Mouse (Mus musculus) kidney, adult 18-20 months (tissue): ENCODE data around the gene Hipk3.
A peak's percentile ranks its signal among the peaks of the same experiment; 100 is the strongest.

Experiments
- DNase-seq: peaks from one replicate; pipeline ENCODE4 v3.0.0; 2021

Hipk3 gene

DNA sequence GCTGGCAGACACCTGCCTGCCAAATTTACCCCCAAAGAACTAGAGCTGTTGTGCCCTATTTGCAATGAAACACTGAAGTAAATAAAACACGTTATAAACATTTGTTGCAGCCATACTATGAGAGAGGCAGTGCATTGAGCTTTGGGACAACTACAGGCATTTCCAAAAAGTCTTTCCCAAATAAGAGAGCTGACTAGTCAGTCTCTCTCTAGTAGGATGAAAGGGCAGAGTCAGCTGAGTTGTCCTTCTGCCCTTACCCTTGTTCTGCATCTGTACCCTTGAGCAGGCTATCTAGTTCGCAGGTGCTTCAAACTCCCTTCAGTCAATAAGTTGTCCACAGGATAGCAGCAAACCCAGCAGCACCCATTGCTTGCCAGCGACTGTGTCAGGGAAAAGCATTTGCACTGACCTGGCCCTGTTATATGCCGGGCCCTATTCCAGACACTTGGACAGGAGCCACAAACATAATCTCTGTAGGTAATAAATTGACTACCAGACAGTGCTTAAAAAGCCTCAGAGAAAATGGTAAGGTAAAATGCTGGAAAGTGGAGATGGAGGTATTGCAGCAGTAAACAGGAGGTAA is 83.2 kb downstream of the Hipk3 start, which contains the start of gene D430041D05Rik:
D430041D05Rik (minus strand) TSS at position 51 of the 583 bp plus-strand sequence.
- no peak for DNase-seq

DNA sequence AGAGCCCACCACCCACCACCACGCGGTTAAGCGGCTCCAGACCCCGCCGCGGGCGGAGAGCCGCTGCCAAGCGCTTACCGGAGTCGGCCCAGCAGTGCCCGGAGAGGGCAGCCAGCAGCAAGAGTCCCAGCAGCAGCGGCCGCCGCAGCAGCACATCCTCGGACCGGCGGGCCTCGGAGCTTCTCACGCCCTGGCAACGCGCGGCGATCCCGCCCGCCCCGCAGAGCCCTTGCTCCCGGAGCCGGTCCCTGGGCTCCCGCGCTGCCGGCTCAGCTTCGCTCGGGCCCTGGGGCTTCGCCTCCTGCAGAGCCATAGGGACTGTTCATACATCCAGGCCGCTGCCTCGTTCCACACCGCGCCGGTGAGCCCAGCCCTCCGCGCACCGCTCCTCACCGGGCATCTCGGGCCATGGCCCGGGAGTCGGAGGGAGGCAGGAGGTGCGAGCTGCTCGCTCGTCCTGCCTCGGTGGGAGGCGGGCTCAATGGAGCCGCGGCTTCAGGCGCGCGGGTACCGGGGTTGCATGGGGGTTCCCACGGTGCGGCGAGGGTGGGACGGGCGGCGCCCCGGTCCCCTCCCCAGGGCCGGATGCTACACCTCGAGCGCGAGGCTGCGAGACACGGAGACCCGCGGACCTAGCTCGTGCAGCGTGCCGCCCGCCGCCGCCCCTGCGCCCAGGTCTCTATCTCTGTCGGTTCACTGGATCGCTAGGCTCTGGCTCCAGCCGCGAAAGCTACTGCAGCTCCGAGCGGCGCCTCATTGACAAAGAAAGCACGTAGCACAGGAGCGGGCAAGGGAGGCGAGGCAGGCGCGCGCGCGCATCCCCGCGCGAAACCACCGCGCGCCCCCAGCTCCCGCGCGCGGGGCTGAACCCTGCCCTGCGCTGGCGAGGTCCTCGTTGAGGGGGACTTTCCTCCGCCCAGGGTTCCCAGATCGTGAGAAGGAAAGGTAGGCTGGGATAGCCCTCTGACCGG is 84.1 kb downstream of the Hipk3 start:
- peak; percentile 29 for DNase-seq

DNA sequence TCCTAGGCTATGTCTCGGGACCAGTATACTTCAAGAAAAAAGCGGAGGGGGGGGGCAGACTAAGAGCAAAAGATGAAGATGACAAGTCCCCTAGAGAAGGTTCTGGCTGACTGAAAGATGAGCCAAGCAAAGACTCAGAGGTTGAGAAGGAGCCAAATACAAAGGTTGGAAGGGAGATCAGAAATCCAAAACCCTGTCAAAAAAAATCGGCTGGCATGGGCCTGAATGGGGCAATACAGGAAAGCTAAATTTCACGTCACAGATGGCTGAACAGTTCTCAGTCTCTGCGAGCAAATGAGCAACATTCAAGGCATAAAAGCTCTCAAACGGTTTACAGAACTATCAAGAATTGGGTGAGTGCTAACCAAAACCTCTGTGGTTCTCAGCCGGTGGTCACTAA is 85.9 kb downstream of the Hipk3 start:
- no peak for DNase-seq

DNA sequence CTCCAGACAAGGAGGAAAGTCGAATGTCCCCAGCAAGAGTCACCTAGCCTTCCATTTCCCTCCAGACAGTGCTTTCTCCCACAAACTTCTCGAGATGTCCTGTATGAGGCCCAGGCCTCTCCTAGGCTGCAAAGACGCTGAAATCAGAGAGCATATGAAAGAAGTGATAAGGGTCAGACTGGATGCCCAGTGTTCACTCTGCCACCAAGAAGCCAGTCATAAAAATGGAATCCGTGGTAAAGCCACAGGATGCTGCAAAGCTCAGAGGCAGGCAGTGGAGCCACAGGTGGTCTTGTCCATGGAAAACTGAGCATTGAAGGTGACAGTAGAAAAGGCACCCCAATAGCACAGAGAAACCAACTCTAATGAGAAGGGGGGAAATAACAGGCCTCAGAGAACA is 86.3 kb downstream of the Hipk3 start:
- DNase-seq = no peak

DNA sequence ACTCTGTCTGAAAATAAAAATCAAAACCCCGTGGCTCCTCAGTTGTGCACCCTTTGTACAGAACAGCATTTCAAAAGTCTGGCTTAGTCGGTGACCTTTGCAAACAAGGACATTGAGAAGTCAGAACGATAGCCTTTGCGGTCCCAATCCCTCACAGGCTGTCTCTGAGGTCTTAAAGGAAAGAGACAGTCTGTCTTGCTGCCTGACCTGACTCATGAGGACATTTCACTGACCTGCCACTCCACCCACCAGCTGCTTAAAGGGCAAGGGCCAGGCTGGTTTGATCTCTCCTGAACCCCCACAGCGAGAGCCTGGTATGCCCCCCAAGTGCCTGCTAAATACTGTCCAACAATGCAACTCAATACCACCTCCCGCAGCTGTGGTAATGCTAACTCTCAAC is 90.2 kb downstream of the Hipk3 start:
- DNase-seq = no peak

DNA sequence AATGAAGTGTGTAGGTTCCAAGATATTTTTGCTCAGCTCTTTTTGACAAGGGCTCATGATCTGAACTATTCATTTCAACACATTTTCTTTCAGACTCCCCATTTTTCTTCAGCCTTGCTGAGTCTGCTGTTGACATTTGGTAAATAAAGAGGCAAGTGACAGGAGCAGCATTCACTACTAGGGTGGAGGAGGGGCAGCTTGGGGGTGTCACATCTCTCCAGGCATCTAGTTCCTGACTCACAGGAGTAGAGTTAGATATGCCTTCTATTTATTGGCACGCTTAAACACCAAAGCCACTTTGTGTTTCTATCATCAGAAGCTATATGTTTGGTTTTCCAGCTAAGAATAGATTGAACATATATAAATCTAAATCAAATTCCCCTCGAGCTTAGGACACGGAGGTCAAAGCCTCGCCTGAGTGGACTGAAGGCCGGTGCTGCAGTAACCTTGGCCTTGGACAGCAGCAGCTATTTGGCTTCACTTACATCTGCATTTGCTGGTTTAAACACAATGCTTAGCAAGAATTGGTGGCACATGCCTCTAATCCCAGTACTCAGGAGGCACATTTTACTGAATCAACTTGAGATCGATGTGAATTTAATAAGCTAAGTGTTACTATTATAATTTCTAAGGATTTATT is 95.5 kb downstream of the Hipk3 start:
- DNase-seq = no peak

DNA sequence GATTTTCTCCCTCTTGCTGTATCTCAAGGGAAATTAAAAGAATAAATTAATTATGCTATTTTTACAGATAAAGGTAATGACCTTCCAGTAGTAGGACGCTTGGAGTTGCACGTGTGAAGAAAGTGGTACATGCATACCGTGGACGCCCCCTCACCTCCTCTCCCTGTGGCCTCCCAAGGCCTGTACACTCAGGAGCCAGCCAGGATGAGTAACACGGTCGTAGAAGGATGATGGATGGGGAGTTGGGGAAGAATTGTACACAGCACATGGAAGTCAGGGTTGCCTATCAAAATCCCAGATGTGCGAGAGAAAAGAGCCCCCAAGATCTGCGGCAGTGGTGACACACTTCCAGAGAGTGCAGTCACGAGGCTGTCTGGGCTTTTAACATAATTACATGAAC is 98.3 kb downstream of the Hipk3 start:
- no peak for DNase-seq

DNA sequence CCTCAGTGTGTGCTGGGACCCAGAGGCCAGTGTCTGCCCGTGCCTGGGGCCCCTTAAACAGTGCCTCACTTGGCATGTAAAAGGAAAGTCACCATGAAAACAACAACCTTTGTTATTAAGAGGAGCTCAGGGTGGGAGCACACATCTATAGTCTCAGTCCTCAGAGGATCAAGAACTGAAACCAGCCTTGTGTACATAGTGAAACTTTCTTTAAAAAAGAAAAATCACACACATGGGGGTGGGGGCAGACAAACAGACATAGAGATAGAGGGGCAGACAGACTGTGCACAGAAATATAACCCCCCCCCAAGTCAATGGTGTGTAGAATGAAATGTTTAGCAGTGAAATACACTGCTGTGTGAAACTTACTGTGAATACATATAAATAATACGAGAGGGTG is 99.5 kb downstream of the Hipk3 start:
- no peak for DNase-seq

DNA sequence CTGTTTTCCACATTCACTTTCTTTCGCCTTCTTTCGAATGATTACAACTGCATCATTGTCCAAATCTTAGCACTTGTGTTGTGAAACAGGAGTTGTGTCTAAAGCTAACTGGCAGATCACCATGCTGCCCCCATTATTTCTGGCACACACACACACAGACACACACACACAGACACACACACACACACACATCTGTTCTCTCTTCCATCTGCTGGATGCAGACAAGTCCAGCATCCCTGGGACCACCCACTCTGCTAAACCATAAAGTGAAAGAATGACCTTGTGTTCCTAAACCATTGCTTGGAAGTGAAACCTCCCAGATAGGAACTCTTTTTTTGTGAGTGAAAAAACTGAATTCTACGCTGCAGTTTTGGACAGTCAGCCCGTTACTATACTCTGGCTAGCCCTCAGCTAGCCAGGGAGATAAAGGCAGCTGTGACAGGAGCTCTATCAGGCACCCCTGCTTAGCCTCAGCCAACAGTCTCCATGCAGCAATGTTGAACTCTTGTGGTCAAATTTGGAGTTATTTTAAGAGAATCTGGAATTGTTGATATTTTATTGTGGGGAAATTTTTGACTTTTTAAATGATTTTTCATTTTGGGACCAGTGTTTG is 101.4 kb downstream of the Hipk3 start:
- DNase-seq = no peak

DNA sequence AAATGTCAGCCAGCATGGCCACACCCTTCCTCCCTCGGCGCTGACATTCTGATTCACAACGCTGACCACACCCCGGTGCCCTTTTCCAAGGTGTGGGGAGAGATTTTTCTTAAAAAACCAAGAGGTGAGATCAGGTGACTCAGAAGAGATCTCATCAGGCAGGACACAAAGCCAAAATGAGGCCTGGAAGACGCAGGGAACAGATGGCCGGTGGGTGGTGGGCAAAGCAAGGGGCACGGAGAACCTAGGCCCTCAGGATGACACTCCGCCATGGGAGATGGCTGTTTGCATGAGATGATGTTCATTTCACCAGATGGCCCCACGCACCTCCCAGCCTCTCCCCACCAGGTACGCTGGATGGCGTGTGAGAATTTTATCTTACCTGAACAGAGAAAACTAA is 105.0 kb downstream of the Hipk3 start:
- DNase-seq = no peak

DNA sequence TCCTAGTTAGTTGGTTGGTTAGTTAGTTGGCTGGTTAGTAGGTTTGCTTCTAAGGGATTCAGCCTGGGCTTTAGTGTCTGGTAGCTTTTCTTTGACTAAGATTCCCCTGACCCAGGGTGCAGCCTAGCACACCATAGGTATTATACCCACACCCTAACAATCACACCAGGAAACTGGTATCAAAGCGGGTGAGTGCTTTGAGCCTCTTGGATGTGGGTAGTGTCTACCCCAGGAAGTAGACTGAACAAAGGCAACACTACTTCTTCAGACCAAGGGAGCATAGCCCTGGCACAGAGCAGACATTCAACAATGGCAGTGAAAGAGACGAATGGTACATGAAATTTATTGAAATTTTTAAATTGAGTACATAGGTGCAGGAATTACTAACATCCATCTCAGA is 108.3 kb downstream of the Hipk3 start:
- DNase-seq = no peak

DNA sequence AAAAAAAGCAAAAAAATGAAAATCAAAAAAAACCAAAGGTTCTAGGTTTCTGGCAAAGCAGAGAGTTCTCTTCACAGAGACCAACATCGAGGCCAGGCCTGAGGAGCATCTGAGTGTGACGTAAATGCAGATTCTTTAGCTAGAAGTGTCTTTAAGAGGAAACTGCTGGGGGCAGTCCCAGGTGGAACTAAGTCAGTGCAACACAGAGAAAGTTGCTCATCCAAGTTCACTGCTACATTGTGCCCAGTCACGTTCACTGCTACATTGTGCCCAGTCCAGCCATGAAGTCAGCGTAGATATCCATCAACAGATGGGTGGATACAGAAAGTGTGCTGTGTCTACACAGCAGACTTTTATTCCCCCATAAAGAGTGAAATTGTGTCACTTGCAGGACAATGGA is 110.7 kb downstream of the Hipk3 start:
- no peak for DNase-seq

DNA sequence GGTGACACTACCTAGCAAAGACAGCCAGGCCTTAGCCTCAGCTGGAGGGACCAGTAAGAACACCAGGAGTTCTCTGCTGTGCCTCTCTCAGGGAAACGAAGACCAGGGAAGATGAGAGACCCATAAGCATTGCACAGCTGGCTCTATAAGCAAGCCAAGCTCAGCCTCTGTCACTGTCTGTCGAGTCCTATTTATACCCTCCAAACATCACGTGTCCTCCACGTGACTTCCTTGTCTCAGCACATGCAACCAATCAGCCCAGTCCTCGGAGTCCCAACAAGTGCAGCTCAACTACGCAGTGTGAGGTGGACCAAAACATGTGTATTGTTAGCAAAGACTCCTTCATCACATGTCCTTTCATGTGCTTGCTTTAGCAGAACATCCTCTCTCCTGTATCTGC is 111.4 kb downstream of the Hipk3 start:
- no peak for DNase-seq

DNA sequence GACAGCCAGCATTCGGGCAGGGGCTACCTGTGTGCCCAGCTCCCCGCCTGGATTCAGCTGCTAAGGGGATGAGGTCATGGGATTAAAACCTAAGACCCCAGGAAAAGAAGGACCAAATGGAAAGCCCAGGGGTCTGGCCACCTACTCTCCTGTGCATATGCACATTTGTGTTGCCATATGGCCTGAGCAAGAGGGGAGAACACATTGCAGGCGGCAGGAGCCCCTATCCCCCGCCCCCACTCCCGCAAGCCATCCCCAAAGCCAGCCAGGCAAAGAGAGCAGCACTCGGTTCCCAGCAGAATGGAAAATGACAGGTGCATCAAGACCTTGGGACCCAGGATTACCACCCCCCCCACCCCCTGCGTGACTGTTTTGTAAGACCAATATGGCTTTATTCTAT is 114.9 kb downstream of the Hipk3 start:
- no peak for DNase-seq

DNA sequence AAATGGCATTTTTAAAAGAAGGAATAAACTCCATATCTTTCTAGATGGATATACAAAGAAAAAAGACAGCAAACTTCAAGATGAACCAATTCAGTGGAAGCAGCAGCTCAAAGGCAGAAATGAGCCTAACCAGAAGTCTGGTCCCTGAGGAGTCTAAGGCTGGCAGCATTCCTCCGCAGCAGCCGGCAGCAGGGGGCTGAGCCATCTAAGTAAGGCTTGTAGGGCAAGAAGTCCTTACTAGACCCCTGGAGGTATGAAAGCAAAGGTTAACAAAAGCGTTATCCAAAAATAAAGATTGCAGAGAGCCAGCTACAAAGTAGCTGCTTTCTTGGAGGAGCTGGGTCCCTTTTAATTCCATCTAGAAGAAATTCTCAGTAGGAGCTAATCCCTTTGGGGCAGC is 115.5 kb downstream of the Hipk3 start:
- DNase-seq = no peak

DNA sequence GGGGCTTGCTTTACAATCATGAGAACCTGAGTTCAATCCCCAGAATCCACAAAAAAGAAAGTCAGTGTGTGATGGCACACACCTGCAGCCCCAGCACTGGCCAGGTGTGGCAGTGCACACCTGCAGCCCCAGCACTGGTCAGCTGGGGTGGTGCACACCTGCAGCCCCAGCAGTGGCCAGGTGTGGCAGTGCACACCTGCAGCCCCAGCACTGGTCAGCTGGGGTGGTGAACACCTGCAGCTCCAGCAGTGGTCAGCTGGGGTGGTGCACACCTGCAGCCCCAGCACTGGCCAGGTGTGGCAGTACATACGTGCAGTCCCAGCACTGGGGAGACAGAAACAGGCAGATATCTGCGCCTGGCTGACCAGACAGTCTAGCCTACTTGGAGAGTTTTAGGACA is 116.3 kb downstream of the Hipk3 start:
- no peak for DNase-seq
